Mouse (Mus musculus) embryonic stem cell, embryonic (primary cell): ENCODE data around the gene Tpgs1.

Experiments used
- CTCF ChIA-PET, 4 experiments: fragments of 300-600 bp in 2 of 4; fragments of 350-600 bp in 2 of 4; sonication (Branson Sonifier 250); formaldehyde crosslinking; loops; one replicate each; lab custom pipeline; 2022; ENCODE audit warnings: inconsistent platforms in 2 of 4; lab: Charles Lee
- POLR2A ChIA-PET, 4 experiments: fragments of 300-600 bp in 2 of 4; fragments of 350-600 bp in 2 of 4; sonication (Branson Sonifier 250); formaldehyde crosslinking; loops; one replicate each; lab custom pipeline; 2022; ENCODE audit warnings: antibody characterized with exemption in 4 of 4, inconsistent platforms in 1 of 4; lab: Charles Lee

Gene Tpgs1

DNA sequence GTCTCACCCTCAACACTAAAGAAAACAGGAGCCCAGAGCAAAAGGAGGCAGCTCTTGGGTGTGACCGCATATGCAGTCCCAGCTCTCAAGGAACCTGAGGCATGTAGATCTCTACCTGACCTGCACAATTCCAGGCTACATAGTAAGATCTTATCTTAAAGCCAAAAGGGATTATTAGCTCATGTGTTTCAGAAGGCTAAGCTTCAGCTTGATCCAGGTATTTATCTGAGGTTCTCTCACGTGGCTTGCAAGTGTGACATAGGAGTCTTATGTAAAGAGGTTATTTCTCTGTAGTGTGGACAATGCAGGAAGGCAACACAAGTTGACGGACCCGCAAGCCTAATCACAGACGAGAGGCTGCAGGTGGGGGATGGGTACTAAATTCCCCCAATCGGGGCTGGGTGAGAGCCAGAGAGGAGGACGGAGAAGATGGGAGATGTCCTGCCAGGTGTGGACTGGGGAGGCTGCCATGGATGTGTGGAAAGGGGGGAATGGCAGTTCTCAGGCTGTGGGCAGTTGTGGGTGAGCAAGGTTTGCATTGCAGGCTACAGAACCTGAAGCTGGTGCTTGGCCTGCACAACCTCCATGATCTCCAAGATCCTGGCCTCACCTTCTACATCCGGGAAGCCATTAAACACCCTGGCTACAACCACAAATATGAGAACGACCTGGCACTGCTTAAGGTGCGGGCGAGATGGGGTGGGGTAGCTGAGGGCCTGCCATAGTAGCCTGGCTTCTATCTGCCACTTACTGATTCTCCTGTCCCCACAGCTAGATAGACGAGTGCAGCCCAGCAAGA is 24.6 kb downstream of the Tpgs1 start:
- ChIA-PET POLR2A (interaction anchor here in 3 of 4 experiments (0.9 to 19.9 kb wide), 13 partner anchors 10 to 160 kb away, joined by 3 to 367 read pairs (median 4); partner anchors contain the start of genes Bsg (in 2 of the 3), Cdc34 (in 1 of the 3), Madcam1 (in 1 of the 3) and Ptbp1 (in 1 of the 3)), CTCF (interaction anchor here in 3 of 4 experiments (0.8 to 3.6 kb wide), 9 partner anchors 10 to 99 kb away, joined by 3 to 23 read pairs (median 4); partner anchors contain the start of gene Bsg (in 1 of the 3))

DNA sequence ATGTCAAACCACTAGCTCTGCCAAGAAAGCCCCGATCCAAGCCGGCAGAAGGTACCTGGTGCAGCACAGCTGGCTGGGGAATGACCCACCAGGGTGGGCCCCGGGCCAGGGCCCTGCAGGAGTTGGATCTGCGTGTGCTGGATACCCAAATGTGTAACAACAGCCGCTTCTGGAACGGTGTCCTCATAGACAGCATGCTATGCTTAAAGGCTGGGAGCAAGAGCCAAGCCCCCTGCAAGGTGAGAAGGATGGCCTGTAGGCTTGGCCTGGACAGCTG is 25.1 kb downstream of the Tpgs1 start:
- ChIA-PET POLR2A (interaction anchor here in 3 of 4 experiments (1.2 to 19.9 kb wide), 13 partner anchors 10 to 160 kb away, joined by 3 to 367 read pairs (median 6); partner anchors contain the start of genes Bsg (in 2 of the 3), Cdc34 (in 1 of the 3), Madcam1 (in 1 of the 3) and Ptbp1 (in 1 of the 3)), CTCF (interaction anchor here in 3 of 4 experiments (1.0 to 3.6 kb wide), 10 partner anchors 9 to 222 kb away, joined by 3 to 23 read pairs (median 4); partner anchors contain the start of genes Bsg (in 2 of the 3) and Kiss1r (in 1 of the 3))

- ChIA-PET POLR2A (interaction anchor here (0.5 to 19.9 kb wide), 23 partner anchors 7 to 159 kb away, joined by 3 to 367 read pairs (median 4); partner anchors contain the start of genes Bsg (in 2 of the 4), Cdc34 (in 2 of the 4), Gzmm (in 1 of the 4) and Madcam1 (in 1 of the 4)), CTCF (interaction anchor here (0.5 to 3.6 kb wide), 32 partner anchors 8 to 263 kb away, joined by 3 to 23 read pairs (median 4); partner anchors contain the start of genes Bsg (in 2 of the 4), C2cd4c (in 1 of the 4), Cdc34 (in 1 of the 4) and Fgf22 (in 1 of the 4))
Observed at GRCm38 (mm10) chr10:79695231-79696128, 26.3 kb downstream of the Tpgs1 start.

GRCm38 (mm10) chr10:79696129-79696651 is 27.0 kb downstream of the Tpgs1 start:
- ChIA-PET CTCF (interaction anchor here in 3 of 4 experiments (0.5 to 3.6 kb wide), 22 partner anchors 8 to 273 kb away, joined by 3 to 23 read pairs (median 4); partner anchors contain the start of genes Bsg (in 1 of the 3), C2cd4c (in 1 of the 3), Cdc34 (in 1 of the 3) and Fgf22 (in 1 of the 3)), POLR2A (interaction anchor here in 3 of 4 experiments (0.6 to 19.9 kb wide), 15 partner anchors 8 to 59 kb away, joined by 3 to 367 read pairs (median 6); partner anchors contain the start of genes Bsg (in 2 of the 3), Cdc34 (in 1 of the 3), Gzmm (in 1 of the 3) and Madcam1 (in 1 of the 3))

DNA sequence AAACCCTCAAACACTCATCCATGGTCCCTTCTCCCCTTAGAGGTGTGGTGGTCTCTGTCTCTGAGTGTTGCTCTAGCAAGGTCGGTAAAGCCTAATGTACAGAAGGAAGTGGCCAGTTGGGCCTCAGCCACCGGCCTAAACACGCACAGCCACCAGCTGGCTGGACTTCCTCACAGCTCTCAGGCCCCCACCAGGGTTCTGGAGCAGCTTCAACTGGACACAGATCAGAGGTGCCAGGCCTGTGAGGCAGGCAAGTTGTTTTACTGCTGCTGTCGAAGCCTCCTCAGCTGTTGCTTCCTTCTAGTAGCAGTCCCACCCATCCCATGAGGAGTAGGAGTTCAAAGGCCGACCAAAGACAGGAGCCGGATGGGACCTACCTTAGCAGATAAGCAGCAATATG is 28.7 kb downstream of the Tpgs1 start:
- ChIA-PET POLR2A (interaction anchor here in 3 of 4 experiments (0.7 to 19.9 kb wide), 13 partner anchors 9 to 583 kb away, joined by 3 to 367 read pairs (median 7); partner anchors contain the start of genes Bsg (in 1 of the 3), Cdc34 (in 1 of the 3), Gzmm (in 1 of the 3) and Madcam1 (in 1 of the 3)), CTCF (interaction anchor here in 2 of 4 experiments (0.5 to 1.3 kb wide), 6 partner anchors 14 to 1372 kb away, joined by 3 to 5 read pairs (median 4); no protein-coding TSS in a partner anchor)

DNA sequence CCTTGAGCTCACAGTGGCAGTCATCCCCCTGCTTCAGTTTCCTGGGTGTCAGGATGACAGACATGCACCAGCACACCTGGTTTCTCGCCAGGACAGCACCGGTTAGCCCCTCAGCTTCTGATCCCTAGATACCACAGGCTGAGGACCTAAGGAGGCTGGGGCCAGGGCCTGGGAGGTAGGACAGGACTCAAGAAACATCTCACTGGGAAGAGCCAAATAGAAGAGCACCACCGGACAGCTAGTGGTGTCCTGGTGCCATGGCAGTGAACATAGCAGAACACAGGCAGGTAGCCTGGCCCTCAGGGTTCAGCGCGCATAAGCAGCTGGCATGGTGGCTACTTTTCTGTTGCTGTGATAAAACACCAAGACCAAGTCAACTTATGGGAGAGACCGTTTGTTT is 29.3 kb downstream of the Tpgs1 start:
- ChIA-PET CTCF (interaction anchor here in 3 of 4 experiments (0.5 to 1.3 kb wide), 9 partner anchors 11 to 1372 kb away, joined by 3 to 5 read pairs (median 4); no protein-coding TSS in a partner anchor), POLR2A (interaction anchor here in 3 of 4 experiments (0.7 to 19.9 kb wide), 12 partner anchors 9 to 582 kb away, joined by 3 to 197 read pairs (median 7); partner anchors contain the start of genes Cdc34 (in 2 of the 3), Bsg (in 1 of the 3) and Gzmm (in 1 of the 3))

DNA sequence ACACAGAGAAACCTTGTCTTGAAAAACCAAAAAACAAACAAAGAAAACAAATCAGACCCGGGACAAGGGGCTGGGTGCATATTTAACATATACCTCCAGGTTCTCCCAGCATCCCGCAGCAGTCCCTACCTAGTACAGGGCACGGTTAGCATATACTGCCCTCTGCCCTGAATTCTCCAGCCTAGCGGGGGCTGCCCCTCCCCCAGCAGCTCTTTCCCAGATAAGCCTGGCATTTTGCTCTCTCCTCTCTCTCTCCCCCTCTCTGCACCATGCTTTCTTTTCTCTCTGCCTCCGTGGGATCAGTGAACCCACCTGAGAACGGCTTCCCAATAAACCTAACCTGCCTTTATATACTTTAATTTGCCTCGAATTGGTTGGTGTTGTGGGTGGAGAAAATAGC is 31.5 kb downstream of the Tpgs1 start:
- ChIA-PET CTCF (no interaction called here), POLR2A (interaction anchor here in 2 of 4 experiments (1.2 to 5.5 kb wide), 4 partner anchors 9 to 19 kb away, joined by 3 to 43 read pairs (median 6); partner anchors contain the start of genes Cdc34 (in 1 of the 2) and Gzmm (in 1 of the 2))

- CTCF ChIA-PET: no interaction called here
- POLR2A ChIA-PET: interaction anchor here in 2 of 4 experiments (0.5 to 2.1 kb wide), 10 partner anchors 10 to 467 kb away, joined by 3 to 15 read pairs (median 3); partner anchors contain the start of genes C2cd4c (in 1 of the 2), Cdc34 (in 1 of the 2), Gzmm (in 1 of the 2) and Polrmt (in 1 of the 2)
Observed at GRCm38 (mm10) chr10:79701443-79702129, 32.4 kb downstream of the Tpgs1 start.

GRCm38 (mm10) chr10:79702970-79703369 is 33.8 kb downstream of the Tpgs1 start:
- POLR2A ChIA-PET: interaction anchor here in 3 of 4 experiments (0.6 to 8.4 kb wide), 17 partner anchors 10 to 956 kb away, joined by 3 to 197 read pairs (median 5); partner anchors contain the start of genes Cdc34 (in 2 of the 3), Gzmm (in 2 of the 3), Tpgs1 (in 2 of the 3) and Fstl3 (in 1 of the 3)
- CTCF ChIA-PET: interaction anchor here in 2 of 4 experiments (1.2 to 2.3 kb wide), 9 partner anchors 8 to 79 kb away, joined by 3 to 23 read pairs (median 8); no protein-coding TSS in a partner anchor

- ChIA-PET CTCF (interaction anchor here in 3 of 4 experiments (0.5 to 2.3 kb wide), 44 partner anchors 8 to 802 kb away, joined by 3 to 23 read pairs (median 4); partner anchors contain the start of genes C2cd4c (in 1 of the 3), Cdc34 (in 1 of the 3), Madcam1 (in 1 of the 3) and Polrmt (in 1 of the 3)), POLR2A (interaction anchor here (0.6 to 8.4 kb wide), 71 partner anchors 9 to 1694 kb away, joined by 3 to 197 read pairs (median 4); partner anchors contain the start of genes Cdc34 (in 3 of the 4), Gzmm (in 2 of the 4), Madcam1 (in 2 of the 4) and Polrmt (in 2 of the 4))
Observed at GRCm38 (mm10) chr10:79703541-79703940, 34.4 kb downstream of the Tpgs1 start.

- POLR2A ChIA-PET: interaction anchor here (0.6 to 8.4 kb wide), 83 partner anchors 8 to 1695 kb away, joined by 3 to 197 read pairs (median 4); partner anchors contain the start of genes Cdc34 (in 3 of the 4), Gzmm (in 2 of the 4), Madcam1 (in 2 of the 4) and Polrmt (in 2 of the 4)
- CTCF ChIA-PET: interaction anchor here (0.5 to 2.3 kb wide), 49 partner anchors 8 to 802 kb away, joined by 3 to 23 read pairs (median 4); partner anchors contain the start of genes Madcam1 (in 2 of the 4), C2cd4c (in 1 of the 4), Cdc34 (in 1 of the 4) and Polrmt (in 1 of the 4)
Observed at GRCm38 (mm10) chr10:79704065-79704969, 35.1 kb downstream of the Tpgs1 start, which contains the start of gene Bsg. Gene Bsg (plus strand): TSS chr10:79704491.

GRCm38 (mm10) chr10:79704970-79705360 is 35.8 kb downstream of the Tpgs1 start:
- CTCF ChIA-PET: interaction anchor here in 3 of 4 experiments (0.5 to 2.3 kb wide), 9 partner anchors 9 to 75 kb away, joined by 3 to 16 read pairs (median 5); partner anchors contain the start of gene Madcam1 (in 1 of the 3)
- POLR2A ChIA-PET: interaction anchor here (0.6 to 8.4 kb wide), 29 partner anchors 8 to 401 kb away, joined by 3 to 197 read pairs (median 7); partner anchors contain the start of genes Cdc34 (in 2 of the 4), Gzmm (in 2 of the 4), Tpgs1 (in 2 of the 4) and Med16 (in 1 of the 4)

- ChIA-PET CTCF (interaction anchor here in 3 of 4 experiments (0.6 to 1.3 kb wide), 5 partner anchors 13 to 203 kb away, joined by 3 read pairs; partner anchors contain the start of gene Med16 (in 1 of the 3)), POLR2A (interaction anchor here in 3 of 4 experiments (0.6 to 8.4 kb wide), 25 partner anchors 8 to 159 kb away, joined by 3 to 197 read pairs (median 5); partner anchors contain the start of genes Cdc34 (in 2 of the 3), Gzmm (in 2 of the 3), Tpgs1 (in 2 of the 3) and Fgf22 (in 1 of the 3))
Observed at GRCm38 (mm10) chr10:79705951-79706350, 36.8 kb downstream of the Tpgs1 start.
